Mouse (Mus musculus) MEL (cell line): ENCODE data around the gene Ndufaf1. TPM values are rescaled to one million over a fixed set of nuclear protein-coding genes. Genes with fewer than 3 reads are reported as not detected.

Experiments used
- DNase-seq: peaks from one replicate; pipeline ENCODE4 v3.0.0; 2011; ENCODE audit warnings: low read depth, low spot score
- H3K27ac ChIP-seq: 2 replicates; pipeline ENCODE4 v1.5.1; 2012; ENCODE audit warnings: low read depth, mild to moderate bottlenecking, control low read depth, low read length, moderate library complexity; ENCODE audit not compliant: control insufficient read depth
- H3K27me3 ChIP-seq, 2 experiments: fragments of 150-350 bp in 1 of 2; sonication (generic) in 1 of 2; 2 replicates each; pipeline ENCODE4 v1.6.1; 2012; ENCODE audit warnings: low read length in 2 of 2, mild to moderate bottlenecking in 2 of 2, improper control_type of control experiment in 1 of 2, moderate library complexity in 1 of 2; ENCODE audit not compliant: insufficient read depth in 2 of 2, control insufficient read depth in 1 of 2
- H3K36me3 ChIP-seq, 2 experiments: 2 replicates each; pipeline ENCODE4 v1.6.1; 2012 to 2014; ENCODE audit warnings: low read length in 2 of 2, improper control_type of control experiment in 1 of 2, inconsistent platforms in 1 of 2, mild to moderate bottlenecking in 1 of 2; ENCODE audit not compliant: insufficient read depth in 2 of 2, control insufficient read depth in 1 of 2
- H3K4me1 ChIP-seq, 2 experiments: fragments of 150-350 bp in 1 of 2; sonication (generic) in 1 of 2; 2 replicates each; pipeline ENCODE4 v1.6.1; 2012; ENCODE audit warnings: low read length in 2 of 2, improper control_type of control experiment in 1 of 2, mild to moderate bottlenecking in 1 of 2; ENCODE audit not compliant: insufficient read depth in 2 of 2, control insufficient read depth in 1 of 2
- H3K4me3 ChIP-seq, 2 experiments: fragments of 150-350 bp in 1 of 2; sonication (generic) in 1 of 2; 2 replicates each; pipeline ENCODE4 v1.5.1; 2012; ENCODE audit warnings: low read depth in 2 of 2, low read length in 2 of 2, mild to moderate bottlenecking in 2 of 2, moderate library complexity in 2 of 2, control low read depth in 1 of 2, improper control_type of control experiment in 1 of 2; ENCODE audit not compliant: control insufficient read depth in 1 of 2, insufficient read depth in 1 of 2
- H3K79me2 ChIP-seq: 2 replicates; pipeline ENCODE4 v1.6.1; 2012; ENCODE audit warnings: mild to moderate bottlenecking, low read length, moderate library complexity; ENCODE audit not compliant: control insufficient read depth, poor library complexity, insufficient read depth
- H3K9ac ChIP-seq: 2 replicates; pipeline ENCODE4 v1.6.1; 2012; ENCODE audit warnings: low read depth, mild to moderate bottlenecking, control low read depth, low read length, moderate library complexity; ENCODE audit not compliant: control insufficient read depth, poor library complexity, severe bottlenecking
- H3K9me3 ChIP-seq: fragments of 150-350 bp; sonication (generic); replicated peaks from 2 replicates; pipeline ENCODE4 v1.6.1; 2012; ENCODE audit warnings: mild to moderate bottlenecking, low read length, improper control_type of control experiment, moderate library complexity; ENCODE audit not compliant: insufficient read depth
- BHLHE40 ChIP-seq: IDR thresholded peaks from 2 replicates; pipeline ENCODE4 v1.6.1; 2012; ENCODE audit warnings: low read depth, mild to moderate bottlenecking, inconsistent platforms, low read length, improper control_type of control experiment, borderline replicate concordance
- CHD1 ChIP-seq: IDR thresholded peaks from 2 replicates; pipeline ENCODE4 v1.6.1; 2012; ENCODE audit warnings: low read depth, mild to moderate bottlenecking, inconsistent platforms, low read length, improper control_type of control experiment
- CHD2 ChIP-seq: IDR thresholded peaks from 2 replicates; pipeline ENCODE4 v1.6.1; 2011; ENCODE audit warnings: low read length, improper control_type of control experiment
- CTCF ChIP-seq, 3 experiments: IDR thresholded peaks in 2 of 3; conservative IDR thresholded peaks in 1 of 3; 2 replicates each; pipeline ENCODE4 v1.5.1; 2011 to 2012; ENCODE audit warnings: low read length in 3 of 3, low read depth in 2 of 3, mild to moderate bottlenecking in 2 of 3, improper control_type of control experiment in 1 of 3, inconsistent platforms in 1 of 3, mixed read lengths in 1 of 3, moderate library complexity in 1 of 3; ENCODE audit not compliant: control insufficient read depth in 1 of 3, insufficient read depth in 1 of 3, poor library complexity in 1 of 3, severe bottlenecking in 1 of 3
- E2F4 ChIP-seq: IDR thresholded peaks from 2 replicates; pipeline ENCODE4 v1.6.1; 2011; ENCODE audit warnings: low read depth, low read length, improper control_type of control experiment, borderline replicate concordance
- EP300 ChIP-seq, 2 experiments: IDR thresholded peaks; 2 replicates each; pipeline ENCODE4 v1.6.1; 2011; ENCODE audit warnings: improper control_type of control experiment in 2 of 2, low read length in 2 of 2, low read depth in 1 of 2, mild to moderate bottlenecking in 1 of 2
- ETS1 ChIP-seq: IDR thresholded peaks from 2 replicates; pipeline ENCODE4 v1.6.1; 2012; ENCODE audit warnings: low read depth, mild to moderate bottlenecking, inconsistent platforms, low read length, improper control_type of control experiment, moderate library complexity
- GABPA ChIP-seq: IDR thresholded peaks from 2 replicates; pipeline ENCODE4 v1.6.1; 2012; ENCODE audit warnings: low read depth, mild to moderate bottlenecking, inconsistent platforms, low read length, improper control_type of control experiment, moderate library complexity
- KAT2A ChIP-seq: conservative IDR thresholded peaks from 2 replicates; pipeline ENCODE4 v1.6.1; 2012; ENCODE audit warnings: low read depth, low read length, improper control_type of control experiment, inconsistent platforms
- MAFK ChIP-seq: IDR thresholded peaks from 2 replicates; pipeline ENCODE4 v1.6.1; 2011; ENCODE audit warnings: low read depth, mild to moderate bottlenecking, low read length, improper control_type of control experiment, borderline replicate concordance
- MAX ChIP-seq: IDR thresholded peaks from 2 replicates; pipeline ENCODE4 v1.6.1; 2011; ENCODE audit warnings: low read length, improper control_type of control experiment
- MAZ ChIP-seq: IDR thresholded peaks from 2 replicates; pipeline ENCODE4 v1.6.1; 2012; ENCODE audit warnings: low read depth, mild to moderate bottlenecking, inconsistent platforms, low read length, improper control_type of control experiment
- MXI1 ChIP-seq: IDR thresholded peaks from 2 replicates; pipeline ENCODE4 v1.6.1; 2011; ENCODE audit warnings: mild to moderate bottlenecking, low read depth, low read length, improper control_type of control experiment
- MYB ChIP-seq: IDR thresholded peaks from 2 replicates; pipeline ENCODE4 v1.6.1; 2011; ENCODE audit warnings: mild to moderate bottlenecking, low read depth, low read length, improper control_type of control experiment
- MYC ChIP-seq: IDR thresholded peaks from 2 replicates; pipeline ENCODE4 v1.6.1; 2011; ENCODE audit warnings: low read depth, mild to moderate bottlenecking, low read length, improper control_type of control experiment, moderate library complexity
- NELFE ChIP-seq: IDR thresholded peaks from 2 replicates; pipeline ENCODE4 v1.6.1; 2011; ENCODE audit warnings: low read depth, low read length, improper control_type of control experiment
- POLR2A ChIP-seq, 2 experiments: IDR thresholded peaks; 2 replicates each; pipeline ENCODE4 v1.6.1; 2011 to 2012; ENCODE audit warnings: low read length in 2 of 2, mild to moderate bottlenecking in 2 of 2, control low read depth in 1 of 2, improper control_type of control experiment in 1 of 2, low read depth in 1 of 2, moderate library complexity in 1 of 2; ENCODE audit not compliant: control insufficient read depth in 1 of 2, insufficient read depth in 1 of 2, poor library complexity in 1 of 2
- POLR2AphosphoS2 ChIP-seq: IDR thresholded peaks from 2 replicates; pipeline ENCODE4 v1.6.1; 2011; ENCODE audit warnings: low read length, improper control_type of control experiment
- RCOR1 ChIP-seq: IDR thresholded peaks from 2 replicates; pipeline ENCODE4 v1.6.1; 2012; ENCODE audit warnings: low read depth, mild to moderate bottlenecking, inconsistent platforms, low read length, improper control_type of control experiment
- SIN3A ChIP-seq: IDR thresholded peaks from 2 replicates; pipeline ENCODE4 v1.6.1; 2012; ENCODE audit warnings: low read length, improper control_type of control experiment, inconsistent platforms
- SMC3 ChIP-seq: IDR thresholded peaks from 2 replicates; pipeline ENCODE4 v1.6.1; 2011; ENCODE audit warnings: low read depth, low read length, improper control_type of control experiment
- TAL1 ChIP-seq: IDR thresholded peaks from 2 replicates; pipeline ENCODE4 v1.6.1; 2012; ENCODE audit warnings: mild to moderate bottlenecking, inconsistent platforms, low read length, moderate library complexity, mixed read lengths
- TBP ChIP-seq: IDR thresholded peaks from 2 replicates; pipeline ENCODE4 v1.8.0; 2011; ENCODE audit warnings: low read depth, low read length, improper control_type of control experiment
- TCF12 ChIP-seq: IDR thresholded peaks from 2 replicates; pipeline ENCODE4 v1.6.1; 2014; ENCODE audit warnings: low read depth, mild to moderate bottlenecking, inconsistent platforms, low read length, improper control_type of control experiment, moderate library complexity
- USF2 ChIP-seq, 2 experiments: IDR thresholded peaks; 2 replicates each; pipeline ENCODE4 v1.6.1; 2011 to 2012; ENCODE audit warnings: improper control_type of control experiment in 2 of 2, low read length in 2 of 2, borderline replicate concordance in 1 of 2, inconsistent platforms in 1 of 2, low read depth in 1 of 2, mild to moderate bottlenecking in 1 of 2; ENCODE audit not compliant: insufficient read depth in 1 of 2
- ZC3H11A ChIP-seq: IDR thresholded peaks from 2 replicates; pipeline ENCODE4 v1.6.1; 2012; ENCODE audit warnings: low read depth, mild to moderate bottlenecking, inconsistent platforms, low read length, improper control_type of control experiment
- ZKSCAN1 ChIP-seq: IDR thresholded peaks from 2 replicates; pipeline ENCODE4 v1.6.1; 2012; ENCODE audit warnings: low read depth, mild to moderate bottlenecking, inconsistent platforms, low read length, improper control_type of control experiment, moderate library complexity
- ZMIZ1 ChIP-seq: IDR thresholded peaks from 2 replicates; pipeline ENCODE4 v1.6.1; 2012; ENCODE audit warnings: low read depth, mild to moderate bottlenecking, inconsistent platforms, low read length, improper control_type of control experiment, moderate library complexity
- ZNF384 ChIP-seq: IDR thresholded peaks from 2 replicates; pipeline ENCODE4 v1.6.1; 2012; ENCODE audit warnings: low read depth, mild to moderate bottlenecking, inconsistent platforms, low read length, improper control_type of control experiment
- polyA plus RNA-seq, 2 experiments: library from polyadenylated mRNA; stranded (reverse) in 1 of 2; unstranded in 1 of 2; fragments of >175 nt in 1 of 2; fragments of >200 nt in 1 of 2; gene quantifications; 2 replicates each; pipeline versions ENCODE4 v1.2.1 to v1.2.4; 2012; ENCODE audit warnings: low replicate concordance in 2 of 2, low read depth in 1 of 2; ENCODE audit not compliant: insufficient read length in 2 of 2, insufficient read depth in 1 of 2, missing spikeins in 1 of 2
- total RNA-seq: library from RNA; depleted of rRNA; stranded (reverse); fragments of 300-350 nt; gene quantifications from 2 replicates; pipeline ENCODE4 v1.2.3, GENCODE M21; 2012

Ndufaf1 gene
- total and polyA plus RNA-seq, 3 experiments: 18.0 to 25.3 TPM; not detected in 1

DNA sequence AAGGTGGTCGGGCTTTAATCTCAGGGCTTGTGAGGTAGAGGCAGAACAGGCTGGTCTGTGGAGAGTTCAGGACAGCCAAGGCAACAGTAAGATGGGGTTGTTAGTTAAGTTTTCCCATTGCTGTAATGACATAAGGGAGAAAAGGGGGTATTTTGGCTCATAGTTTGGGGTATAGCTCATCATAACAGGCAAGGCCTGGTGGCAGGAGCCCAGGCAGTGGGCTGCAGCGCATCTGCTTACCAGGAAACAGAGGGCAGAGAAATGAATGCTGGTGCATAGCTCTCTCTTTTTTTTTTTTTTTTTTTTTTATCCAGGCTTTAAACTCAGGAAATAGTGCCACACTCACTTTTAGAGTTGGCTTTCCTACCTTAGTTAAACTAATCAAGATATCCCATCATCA is 40.5 kb upstream of the Ndufaf1 start:
- Histone ChIP-seq H3K36me3 (peaks cover 2 to 10% of the 10 kb centered on the region in 2 experiments; a peak in 3 of 4 replicates), H3K9ac (no peak overlapping the region), H3K4me3 (no peak overlapping the region)
- no peak for DNase-seq
- TF ChIP-seq POLR2A (IDR thresholded peaks at IDR 0.05; ENCODE audit: control insufficient read depth in 1 of 2, insufficient read depth in 1 of 2, low read depth in 1 of 2, low read length in 2 of 2, poor library complexity in 1 of 2) (no peak), CHD1 (no peak), ZKSCAN1 (no peak), KAT2A (no peak), E2F4 (no peak), MAX (no peak), POLR2AphosphoS2 (no peak), MAFK (no peak), ZNF384 (no peak), MXI1 (no peak), SIN3A (no peak), MYB (no peak), NELFE (no peak), ZMIZ1 (no peak), MYC (no peak), BHLHE40 (no peak), TAL1 (no peak), GABPA (no peak), SMC3 (no peak), ETS1 (no peak)
- TF ChIP-seq, all 39 proteins: peak for 0
- Histone ChIP-seq H3K9me3 (no peaks in the 10 kb centered on the region), H3K79me2 (no peaks in the 10 kb centered on the region), H3K27ac (no peak overlapping the region), H3K27me3 (no peaks in the 10 kb centered on the region), H3K4me1 (peaks cover 0 to 3% of the 10 kb centered on the region in 2 experiments; a peak in 1 of 4 replicates)

DNA sequence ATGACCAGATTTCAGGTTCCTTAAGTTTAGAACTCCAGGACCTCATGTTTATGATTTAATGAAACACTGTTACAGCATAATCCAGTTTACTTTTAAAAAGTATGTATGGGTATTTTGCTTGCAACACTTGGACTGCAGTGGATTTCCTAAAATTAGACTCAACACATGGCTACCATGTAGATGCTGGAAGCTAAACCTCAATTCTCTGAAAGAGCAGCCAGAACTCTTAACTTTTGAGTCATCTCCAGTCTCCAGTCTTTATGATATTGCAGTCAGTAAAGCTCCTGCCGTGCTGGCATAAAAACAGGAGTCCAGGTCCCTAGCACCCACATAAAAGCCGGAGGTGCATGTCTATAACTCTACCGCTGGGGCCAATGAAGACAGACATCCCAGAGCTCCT is 37.3 kb upstream of the Ndufaf1 start:
- Histone ChIP-seq H3K79me2 (no peaks in the 10 kb centered on the region), H3K27me3 (no peaks in the 10 kb centered on the region), H3K27ac (no peak overlapping the region), H3K9ac (no peak overlapping the region), H3K4me3 (no peak overlapping the region), H3K4me1 (peaks cover 3 to 5% of the 10 kb centered on the region in 2 experiments; a peak in 3 of 4 replicates), H3K36me3 (peaks cover 2 to 4% of the 10 kb centered on the region in 2 experiments)
- no peak for DNase-seq
- no peak for TF ChIP-seq USF2 (IDR thresholded peaks at IDR 0.05; ENCODE audit: borderline replicate concordance in 1 of 2, insufficient read depth in 1 of 2, low read depth in 1 of 2, low read length in 2 of 2)
- TF ChIP-seq CTCF (IDR thresholded peaks at IDR 0.05 in 2 of 3, conservative IDR thresholded peaks at IDR 0.05 in 1 of 3; ENCODE audit: control insufficient read depth in 1 of 3, insufficient read depth in 1 of 3, low read depth in 2 of 3, low read length in 3 of 3, poor library complexity in 1 of 3, severe bottlenecking in 1 of 3): no peak
- TF ChIP-seq TBP: no peak
- TF ChIP-seq MYB: no peak
- TF ChIP-seq KAT2A: no peak
- no peak for TF ChIP-seq MYC
- TF ChIP-seq MAZ: no peak
- no peak for TF ChIP-seq CHD2
- TF ChIP-seq EP300 (IDR thresholded peaks at IDR 0.05; ENCODE audit: low read depth in 1 of 2, low read length in 2 of 2): no peak
- no peak for TF ChIP-seq RCOR1
- no peak for TF ChIP-seq ZC3H11A
- no peak for TF ChIP-seq TAL1
- TF ChIP-seq ZKSCAN1: no peak
- TF ChIP-seq TCF12: no peak
- TF ChIP-seq SMC3: no peak
- TF ChIP-seq, all 39 proteins: peak for 0
- no peaks in the 10 kb centered on the region for H3K9me3 ChIP-seq
